Mouse (Mus musculus): ENCODE results near the gene Lgals7. TPM values are rescaled to one million over a fixed set of nuclear protein-coding genes. Genes with fewer than 3 reads are reported as not detected.

The Lgals7 gene
- total RNA-seq, 2 experiments from 2014 or later = not detected

DNA sequence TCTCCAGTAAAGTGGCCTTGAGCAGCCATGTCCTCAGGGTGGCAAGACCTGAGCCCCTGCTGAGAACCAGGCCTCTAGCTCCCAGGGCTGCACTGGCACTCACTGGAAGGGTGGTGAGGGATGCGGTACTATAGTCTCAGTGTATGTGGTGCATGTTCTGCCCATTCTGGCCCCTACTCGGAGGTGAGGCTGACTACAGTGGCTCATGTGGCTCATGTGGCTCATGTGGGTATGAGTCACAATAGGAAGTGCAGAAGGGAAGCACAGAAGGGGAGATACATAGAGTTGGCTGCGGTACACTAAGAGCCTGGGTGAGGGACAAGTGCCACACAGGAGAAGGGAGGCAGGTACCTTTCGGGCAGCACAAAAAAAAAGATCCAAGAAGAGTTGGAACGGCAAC is 43.5 kb downstream of the Lgals7 start:
- ATAC-seq (replicated peaks; ENCODE audit: low FRiP score, poor library complexity, severe bottlenecking) = no peak

GRCm38 (mm10) chr7:28911632-28912031 is 48.0 kb downstream of the Lgals7 start:
- ATAC-seq (replicated peaks; ENCODE audit: low FRiP score, poor library complexity, severe bottlenecking) = no peak

- ATAC-seq (replicated peaks; ENCODE audit: low FRiP score, poor library complexity, severe bottlenecking) = no peak
Measured at GRCm38 (mm10) chr7:28913171-28913570, 49.5 kb downstream of the Lgals7 start.

Other genes starting within 250 kb of the Lgals7 start
- not detected in 2 replicates for gene Acp7, start 232.5 kb upstream of the Lgals7 start, total RNA-seq (2015; ENCODE audit: low replicate concordance)
- gene Acp7, start 232.5 kb upstream of the Lgals7 start, total RNA-seq (2017; ENCODE audit: low replicate concordance) = not detected in 2 replicates
- not detected in 2 replicates for gene Fbxo27, start 171.0 kb upstream of the Lgals7 start, total RNA-seq (2015; ENCODE audit: low replicate concordance)
- 1.4 TPM in 1 of 2 replicates, not detected in the other for gene Fbxo27, start 171.0 kb upstream of the Lgals7 start, total RNA-seq (2017; ENCODE audit: low replicate concordance)
- gene Fbxo17, start 147.0 kb upstream of the Lgals7 start, total RNA-seq (2015; ENCODE audit: low replicate concordance) = 2.5 TPM in 1 of 2 replicates, not detected in the other
- 1.3 TPM in 1 of 2 replicates, not detected in the other for gene Fbxo17, start 147.0 kb upstream of the Lgals7 start, total RNA-seq (2017; ENCODE audit: low replicate concordance)
- gene Mrps12, start 122.0 kb upstream of the Lgals7 start, total RNA-seq (2015; ENCODE audit: low replicate concordance) = 12.6 and 27.2 TPM in 2 replicates
- 16.2 and 17.5 TPM in 2 replicates for gene Mrps12, start 122.0 kb upstream of the Lgals7 start, total RNA-seq (2017; ENCODE audit: low replicate concordance)
- gene Sars2, start 121.9 kb upstream of the Lgals7 start, total RNA-seq (2015; ENCODE audit: low replicate concordance) = 1.3 and 6.1 TPM in 2 replicates
- gene Sars2, start 121.9 kb upstream of the Lgals7 start, total RNA-seq (2017; ENCODE audit: low replicate concordance) = 0.39 and 4.4 TPM in 2 replicates
- not detected in 2 replicates for gene Ccer2, start 107.7 kb upstream of the Lgals7 start, total RNA-seq (2015; ENCODE audit: low replicate concordance)
- gene Ccer2, start 107.7 kb upstream of the Lgals7 start, total RNA-seq (2017; ENCODE audit: low replicate concordance) = not detected in 2 replicates
- gene Sirt2, start 97.1 kb upstream of the Lgals7 start, total RNA-seq (2015; ENCODE audit: low replicate concordance) = 38.9 and 40.2 TPM in 2 replicates
- gene Sirt2, start 97.1 kb upstream of the Lgals7 start, total RNA-seq (2017; ENCODE audit: low replicate concordance) = 3.6 and 14.5 TPM in 2 replicates
- 8.3 and 12.2 TPM in 2 replicates for gene Nfkbib, start 96.3 kb upstream of the Lgals7 start, total RNA-seq (2015; ENCODE audit: low replicate concordance)
- gene Nfkbib, start 96.3 kb upstream of the Lgals7 start, total RNA-seq (2017; ENCODE audit: low replicate concordance) = 4.8 and 5.5 TPM in 2 replicates
- 4.3 and 8.8 TPM in 2 replicates for gene Rinl, start 74.9 kb upstream of the Lgals7 start, total RNA-seq (2015; ENCODE audit: low replicate concordance)
- 5.4 and 19.4 TPM in 2 replicates for gene Rinl, start 74.9 kb upstream of the Lgals7 start, total RNA-seq (2017; ENCODE audit: low replicate concordance)
- gene Hnrnpl, start 55.3 kb upstream of the Lgals7 start, total RNA-seq (2015; ENCODE audit: low replicate concordance) = 215 and 258 TPM in 2 replicates
- gene Hnrnpl, start 55.3 kb upstream of the Lgals7 start, total RNA-seq (2017; ENCODE audit: low replicate concordance) = 202 and 252 TPM in 2 replicates
- gene Ech1, start 38.6 kb upstream of the Lgals7 start, total RNA-seq (2015; ENCODE audit: low replicate concordance) = 34.2 and 61.2 TPM in 2 replicates
- gene Ech1, start 38.6 kb upstream of the Lgals7 start, total RNA-seq (2017; ENCODE audit: low replicate concordance) = 10.6 and 14.1 TPM in 2 replicates
- gene Lgals4, start 30.0 kb upstream of the Lgals7 start, total RNA-seq (2015; ENCODE audit: low replicate concordance) = not detected in 2 replicates
- 0.91 and 1.5 TPM in 2 replicates for gene Lgals4, start 30.0 kb upstream of the Lgals7 start, total RNA-seq (2017; ENCODE audit: low replicate concordance)
- not detected in 2 replicates for gene Capn12, start 17.6 kb downstream of the Lgals7 start, total RNA-seq (2015; ENCODE audit: low replicate concordance)
- gene Capn12, start 17.6 kb downstream of the Lgals7 start, total RNA-seq (2017; ENCODE audit: low replicate concordance) = 1.2 TPM in 1 of 2 replicates, not detected in the other
- 170 and 189 TPM in 2 replicates for gene Actn4, start 98.5 kb downstream of the Lgals7 start, total RNA-seq (2015; ENCODE audit: low replicate concordance)
- 173 and 197 TPM in 2 replicates for gene Actn4, start 98.5 kb downstream of the Lgals7 start, total RNA-seq (2017; ENCODE audit: low replicate concordance)
- 83.8 and 161 TPM in 2 replicates for gene Eif3k, start 118.0 kb downstream of the Lgals7 start, total RNA-seq (2015; ENCODE audit: low replicate concordance)
- gene Eif3k, start 118.0 kb downstream of the Lgals7 start, total RNA-seq (2017; ENCODE audit: low replicate concordance) = 81.5 and 115 TPM in 2 replicates
- gene Map4k1, start 118.2 kb downstream of the Lgals7 start, total RNA-seq (2015; ENCODE audit: low replicate concordance) = 13.0 and 23.1 TPM in 2 replicates
- 7.3 and 7.9 TPM in 2 replicates for gene Map4k1, start 118.2 kb downstream of the Lgals7 start, total RNA-seq (2017; ENCODE audit: low replicate concordance)